Mouse (Mus musculus) layer of hippocampus, adult 9-10 months (tissue): Measurements from ENCODE around the gene Arl11.

Experiments
- DNase-seq: peaks from one replicate; pipeline ENCODE4 v3.0.0; 2022; ENCODE audit warnings: low spot score

The Arl11 gene

GRCm38 (mm10) chr14:61327618-61328450 is 18.3 kb downstream of the Arl11 start:
- DNase-seq = peak; percentile 88

GRCm38 (mm10) chr14:61330591-61330990 is 21.0 kb downstream of the Arl11 start:
- no peak for DNase-seq

- peak; percentile 74 for DNase-seq
These were observed 21.5 kb downstream of the Arl11 start for GRCm38 (mm10) chr14:61330996-61331561.

- no peak for DNase-seq
These were observed 29.8 kb downstream of the Arl11 start for GRCm38 (mm10) chr14:61339381-61339780.

GRCm38 (mm10) chr14:61344590-61344989 is 35.0 kb downstream of the Arl11 start:
- no peak for DNase-seq

- no peak for DNase-seq
These were observed 37.5 kb downstream of the Arl11 start for GRCm38 (mm10) chr14:61346827-61347698.

- DNase-seq = no peak
These were observed 40.3 kb downstream of the Arl11 start for GRCm38 (mm10) chr14:61349876-61350275.

- DNase-seq = no peak
These were observed 41.3 kb downstream of the Arl11 start for GRCm38 (mm10) chr14:61350808-61351207.

- no peak for DNase-seq
These were observed 45.0 kb downstream of the Arl11 start for GRCm38 (mm10) chr14:61354251-61355235.

- DNase-seq = peak; percentile 73
These were observed 50.8 kb downstream of the Arl11 start, which contains the start of gene Ebpl for GRCm38 (mm10) chr14:61360131-61360980. Ebpl (minus strand) TSS chr14:61360439.

- DNase-seq = no peak
These were observed 51.5 kb downstream of the Arl11 start for GRCm38 (mm10) chr14:61360981-61361511.
